In genomic region chr14:54568694-54569414, GRCm38 (mm10) we compare ENCODE assay signal across 9 mouse cellular contexts. TPM values are rescaled to one million over a fixed set of nuclear protein-coding genes. Genes with fewer than 3 reads are reported as not detected.
DNase-seq lines count a peak whose midpoint lies in the region; ATAC-seq and TF ChIP-seq lines count a peak whose summit lies in the region.
"Had no signal": no experiment of that assay in that cellular context is flagged by ENCODE, and none has a peak within 500 bp of the region (broad histone marks: within the 10 kb centered on the region; RNA-seq: fewer than 3 reads in every experiment).

No protein-coding gene starts in this region.

- no peak overlapping the region for H3K9ac ChIP-seq in hindbrain, postnatal 0 days (replicated peaks; ENCODE audit: low read length)
- H3K9ac ChIP-seq: embryonic facial prominence, embryonic 15.5 days had no signal

- no peaks in the 10 kb centered on the region for H3K4me1 ChIP-seq in cerebellum, adult 2 months (ENCODE audit: control insufficient read depth, insufficient read depth, low read length)
- H3K4me1 ChIP-seq in hindbrain, postnatal 0 days (ENCODE audit: insufficient read depth, low read length), result no peaks in the 10 kb centered on the region
- peaks cover 33% of the 10 kb centered on the region for H3K4me1 ChIP-seq in limb, embryonic 10.5 days

- 70% methylated on average over 15 of the region's 15 CpGs for WGBS in cerebellum, adult 2 months
- WGBS in hindbrain, postnatal 0 days, result 75% methylated on average over 15 of the region's 15 CpGs
- 78% methylated on average over 15 of the region's 15 CpGs for WGBS in limb, embryonic 10.5 days

- ATAC-seq in hindbrain, postnatal 0 days, result peak; percentile 31

- peak; percentile 85 for TF ChIP-seq CTCF in cerebellum, adult 2 months (IDR thresholded peaks at IDR 0.05; ENCODE audit: borderline replicate concordance, insufficient read depth, low read depth, low read length)
- TF ChIP-seq CTCF in hindbrain, postnatal 0 days (IDR thresholded peaks at IDR 0.05; ENCODE audit: low read depth), result peak; percentile 83

- H3K27ac ChIP-seq in cerebellum, adult 2 months (ENCODE audit: insufficient read depth, low read length), result no peak overlapping the region
- no peak overlapping the region for H3K27ac ChIP-seq in hindbrain, postnatal 0 days
- 0 out of 2 replicates have a peak overlapping the region, but pooled peaks have one; percentile 12 for H3K27ac ChIP-seq in limb, embryonic 10.5 days
- H3K27ac ChIP-seq: embryonic facial prominence, embryonic 15.5 days had no signal

- DNase-seq in urinary bladder, postnatal 25 days (ENCODE audit: low spot score), result peak; percentile 65
- DNase-seq in urinary bladder, adult 2 months (ENCODE audit: low spot score), result no peak
- peak; percentile 61 to 75 for DNase-seq in cerebellum, adult 2 months
- peak; percentile 62 to 66 for DNase-seq in frontal cortex, postnatal 25 days (ENCODE audit: low spot score in 2 of 2)
- DNase-seq in hindbrain, postnatal 0 days (ENCODE audit: low spot score), result peak; percentile 83
- peak; percentile 80 for DNase-seq in limb, embryonic 10.5 days (ENCODE audit: low spot score)
- DNase-seq in naive thymus-derived CD4-positive, alpha-beta T cell, adult 2 months (ENCODE audit: low read depth), result peak; percentile 79
- peak; percentile 47 for DNase-seq in telencephalon, adult 2 months (ENCODE audit: low read depth, low spot score)

- H3K27me3 ChIP-seq in cerebellum, adult 2 months (ENCODE audit: control insufficient read depth, insufficient read depth, low read length), result no peaks in the 10 kb centered on the region
- no peaks in the 10 kb centered on the region for H3K27me3 ChIP-seq in hindbrain, postnatal 0 days (ENCODE audit: insufficient read depth, low read length)
- no peaks in the 10 kb centered on the region for H3K27me3 ChIP-seq in limb, embryonic 10.5 days (ENCODE audit: low read depth, poor library complexity, severe bottlenecking)
- H3K27me3 ChIP-seq: embryonic facial prominence, embryonic 15.5 days had no signal

- no peaks in the 10 kb centered on the region for H3K36me3 ChIP-seq in hindbrain, postnatal 0 days (ENCODE audit: insufficient read depth, low read length)
- H3K36me3 ChIP-seq in limb, embryonic 10.5 days, result peaks cover 79% of the 10 kb centered on the region

- H3K4me3 ChIP-seq in cerebellum, adult 2 months (replicated peaks; ENCODE audit: insufficient read depth, low read depth, low read length), result no peak overlapping the region
- H3K4me3 ChIP-seq in hindbrain, postnatal 0 days (ENCODE audit: low read length), result no peak overlapping the region
- H3K4me3 ChIP-seq in limb, embryonic 10.5 days, result no peak overlapping the region
- H3K4me3 ChIP-seq: embryonic facial prominence, embryonic 15.5 days had no signal

- no peak overlapping the region for H3K4me2 ChIP-seq in hindbrain, postnatal 0 days (ENCODE audit: low read depth, low read length)
- H3K4me2 ChIP-seq: embryonic facial prominence, embryonic 15.5 days had no signal

- H3K9me3 ChIP-seq in hindbrain, postnatal 0 days (ENCODE audit: low read length), result no peaks in the 10 kb centered on the region
- H3K9me3 ChIP-seq in limb, embryonic 10.5 days (replicated peaks), result no peaks in the 10 kb centered on the region
- H3K9me3 ChIP-seq: embryonic facial prominence, embryonic 15.5 days had no signal

- no peak for TF ChIP-seq POLR2A in cerebellum, adult 2 months (IDR thresholded peaks at IDR 0.05; ENCODE audit: borderline replicate concordance, insufficient read depth, low read length)

RNA-seq across cellular contexts. Expression of gene Ajuba, which starts 8.5 kb away (rescaled TPM):
- polyA plus RNA-seq in urinary bladder, adult 2 months (2012; rRNA removed), result 38.5 and 43.1 TPM in 2 replicates
- 1.9 TPM in 2 replicates for polyA plus RNA-seq in cerebellum, adult 2 months (2012; rRNA removed)
- 9.8 and 11.2 TPM in 2 replicates for total RNA-seq in hindbrain, postnatal 0 days (2014; rRNA removed)
- 5.7 and 6.1 TPM in 2 replicates for polyA plus RNA-seq in hindbrain, postnatal 0 days (2015; fragmentation: Nextera tagmentation; extraction: Ambion mirVana)
- polyA plus RNA-seq in limb, embryonic 10.5 days (2016; fragmentation: Nextera tagmentation; extraction: Ambion mirVana), result 70.1 and 75.3 TPM in 2 replicates

RNA-seq across cellular contexts. Expression of gene Haus4, which starts 14.4 kb away (rescaled TPM):
- 14.1 and 14.2 TPM in 2 replicates for polyA plus RNA-seq in urinary bladder, adult 2 months (2012; rRNA removed)
- 9.5 and 9.9 TPM in 2 replicates for polyA plus RNA-seq in cerebellum, adult 2 months (2012; rRNA removed)
- total RNA-seq in hindbrain, postnatal 0 days (2014; rRNA removed), result 19.1 and 28.9 TPM in 2 replicates
- 21.2 and 23.8 TPM in 2 replicates for polyA plus RNA-seq in hindbrain, postnatal 0 days (2015; fragmentation: Nextera tagmentation; extraction: Ambion mirVana)
- 57.5 and 63.0 TPM in 2 replicates for polyA plus RNA-seq in limb, embryonic 10.5 days (2016; fragmentation: Nextera tagmentation; extraction: Ambion mirVana)

RNA-seq across cellular contexts. Expression of gene 4931414P19Rik, which starts 36.9 kb away (rescaled TPM):
- 9.0 and 9.4 TPM in 2 replicates for polyA plus RNA-seq in urinary bladder, adult 2 months (2012; rRNA removed)
- 3.2 and 4.0 TPM in 2 replicates for polyA plus RNA-seq in cerebellum, adult 2 months (2012; rRNA removed)
- 4.8 and 6.8 TPM in 2 replicates for total RNA-seq in hindbrain, postnatal 0 days (2014; rRNA removed)
- polyA plus RNA-seq in hindbrain, postnatal 0 days (2015; fragmentation: Nextera tagmentation; extraction: Ambion mirVana), result 2.5 and 3.9 TPM in 2 replicates
- 11.1 and 13.5 TPM in 2 replicates for polyA plus RNA-seq in limb, embryonic 10.5 days (2016; fragmentation: Nextera tagmentation; extraction: Ambion mirVana)

RNA-seq across cellular contexts. Expression of gene Psmb5, which starts 49.0 kb away (rescaled TPM):
- polyA plus RNA-seq in urinary bladder, adult 2 months (2012; rRNA removed), result 146 and 179 TPM in 2 replicates
- 221 and 225 TPM in 2 replicates for polyA plus RNA-seq in cerebellum, adult 2 months (2012; rRNA removed)
- total RNA-seq in hindbrain, postnatal 0 days (2014; rRNA removed), result 181 and 204 TPM in 2 replicates
- polyA plus RNA-seq in hindbrain, postnatal 0 days (2015; fragmentation: Nextera tagmentation; extraction: Ambion mirVana), result 411 and 417 TPM in 2 replicates
- polyA plus RNA-seq in limb, embryonic 10.5 days (2016; fragmentation: Nextera tagmentation; extraction: Ambion mirVana), result 508 and 553 TPM in 2 replicates

RNA-seq across cellular contexts. Expression of gene Prmt5, which starts 51.5 kb away (rescaled TPM):
- 38.1 and 40.2 TPM in 2 replicates for polyA plus RNA-seq in urinary bladder, adult 2 months (2012; rRNA removed)
- polyA plus RNA-seq in cerebellum, adult 2 months (2012; rRNA removed), result 60.3 and 64.3 TPM in 2 replicates
- total RNA-seq in hindbrain, postnatal 0 days (2014; rRNA removed), result 62.4 and 63.7 TPM in 2 replicates
- polyA plus RNA-seq in hindbrain, postnatal 0 days (2015; fragmentation: Nextera tagmentation; extraction: Ambion mirVana), result 76.1 and 76.2 TPM in 2 replicates
- polyA plus RNA-seq in limb, embryonic 10.5 days (2016; fragmentation: Nextera tagmentation; extraction: Ambion mirVana), result 131 and 156 TPM in 2 replicates
